Mouse (Mus musculus): ENCODE results near the gene Iqcn. TPM values are rescaled to one million over a fixed set of nuclear protein-coding genes. Genes with fewer than 3 reads are reported as not detected.

Gene Iqcn
- not detected in 2 replicates for polyA plus RNA-seq (2015; fragmentation: Nextera tagmentation; extraction: Ambion mirVana)

DNA sequence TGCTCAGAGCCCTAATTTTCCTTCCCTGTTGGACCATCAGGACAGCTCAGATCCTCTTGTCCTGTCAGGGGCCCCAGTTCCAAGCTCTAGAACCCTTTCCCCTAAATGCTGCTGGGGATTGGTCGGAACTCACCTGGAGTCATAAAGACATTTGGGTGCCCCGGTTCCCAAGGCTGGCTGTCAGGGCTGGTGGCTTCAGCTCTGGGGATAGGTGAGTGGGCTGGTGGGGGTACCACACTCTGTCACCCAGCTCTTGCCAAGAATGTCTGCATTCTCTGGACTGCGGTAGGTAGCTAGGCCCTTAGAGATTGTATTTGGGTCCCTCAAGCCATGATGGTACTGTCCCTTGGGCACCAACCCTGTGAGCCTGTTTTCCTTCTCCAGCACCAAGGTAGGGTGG lies at the start of gene Iqcn:
Gene Iqcn, plus strand, starts transcription at position 171 of the 400 bp plus-strand sequence.
- 91% methylated on average over 3 of the region's 3 CpGs for WGBS
- H3K27ac ChIP-seq = 0 out of 2 replicates have a peak within 1 kb of the TSS, but pooled peaks have one; percentile 3
- no peak within 1 kb of the TSS for H3K9ac ChIP-seq
- H3K9me3 ChIP-seq = no peaks in the 10 kb centered on the region
- H3K36me3 ChIP-seq = 0 out of 2 replicates have a peak, but pooled peaks cover 7% of the 10 kb centered on the region
- ATAC-seq = no peak
- no peak within 1 kb of the TSS for H3K4me3 ChIP-seq (replicated peaks)
- peak within 1 kb of the TSS; percentile 2 for H3K4me2 ChIP-seq (replicated peaks)
- H3K27me3 ChIP-seq (replicated peaks) = no peaks in the 10 kb centered on the region
- H3K4me1 ChIP-seq (replicated peaks) = peaks cover 15% of the 10 kb centered on the region

DNA sequence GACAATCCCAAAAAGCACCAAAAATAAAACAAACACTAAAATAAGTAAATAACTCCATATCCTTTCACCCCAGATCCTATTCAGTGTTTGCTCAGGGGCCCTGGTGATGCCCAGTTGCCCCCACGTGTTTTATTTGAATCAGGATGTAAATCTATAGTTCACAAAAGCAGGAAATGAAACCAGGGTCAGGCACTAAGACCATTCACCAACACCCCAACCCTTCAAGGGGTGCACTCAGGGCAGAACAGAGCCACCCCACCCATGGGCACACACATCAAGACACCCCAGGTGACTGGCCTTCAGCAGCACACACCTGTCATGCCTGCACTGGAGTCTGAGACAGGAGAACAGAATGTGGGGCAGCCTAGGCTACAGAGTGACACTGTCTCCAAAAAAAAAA lies 49.1 kb upstream of the Iqcn start:
- ATAC-seq = no peak
- Histone ChIP-seq H3K4me3 (replicated peaks) (no peak overlapping the region), H3K4me1 (replicated peaks) (peaks cover 31% of the 10 kb centered on the region), H3K9me3 (no peaks in the 10 kb centered on the region), H3K4me2 (replicated peaks) (no peak overlapping the region), H3K27ac (no peak overlapping the region), H3K9ac (no peak overlapping the region), H3K27me3 (replicated peaks) (no peaks in the 10 kb centered on the region), H3K36me3 (peaks cover 14% of the 10 kb centered on the region; the same call in 1 of the 2 replicates)
- WGBS = 57% methylated on average over 1 of the region's 1 CpGs

DNA sequence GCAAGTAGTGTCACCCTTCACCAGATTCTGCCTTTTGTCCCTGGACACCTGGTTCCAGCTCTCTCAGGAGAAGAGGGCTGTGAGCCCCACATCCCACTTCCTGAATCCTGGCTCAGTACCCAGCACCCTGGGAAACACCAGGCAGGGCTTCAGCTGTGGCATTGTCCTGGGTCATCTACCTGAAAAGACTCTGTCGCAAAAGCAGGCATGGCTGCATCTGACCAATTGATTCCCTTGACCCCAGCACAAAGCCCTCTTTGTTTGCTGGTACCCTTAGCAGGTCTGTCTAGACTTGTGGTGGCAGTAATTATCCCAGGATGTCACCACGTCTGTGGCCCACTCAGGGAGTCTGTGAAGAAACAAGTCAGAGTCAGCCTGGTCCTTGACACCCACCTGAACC lies 47.8 kb upstream of the Iqcn start:
- Histone ChIP-seq H3K4me3 (replicated peaks) (no peak overlapping the region), H3K36me3 (peaks cover 7% of the 10 kb centered on the region; the same call in 1 of the 2 replicates), H3K4me1 (replicated peaks) (peaks cover 24% of the 10 kb centered on the region), H3K27ac (no peak overlapping the region), H3K9ac (no peak overlapping the region), H3K4me2 (replicated peaks) (no peak overlapping the region), H3K27me3 (replicated peaks) (no peaks in the 10 kb centered on the region), H3K9me3 (no peaks in the 10 kb centered on the region)
- WGBS = 59% methylated on average over 2 of the region's 2 CpGs
- ATAC-seq = no peak

DNA sequence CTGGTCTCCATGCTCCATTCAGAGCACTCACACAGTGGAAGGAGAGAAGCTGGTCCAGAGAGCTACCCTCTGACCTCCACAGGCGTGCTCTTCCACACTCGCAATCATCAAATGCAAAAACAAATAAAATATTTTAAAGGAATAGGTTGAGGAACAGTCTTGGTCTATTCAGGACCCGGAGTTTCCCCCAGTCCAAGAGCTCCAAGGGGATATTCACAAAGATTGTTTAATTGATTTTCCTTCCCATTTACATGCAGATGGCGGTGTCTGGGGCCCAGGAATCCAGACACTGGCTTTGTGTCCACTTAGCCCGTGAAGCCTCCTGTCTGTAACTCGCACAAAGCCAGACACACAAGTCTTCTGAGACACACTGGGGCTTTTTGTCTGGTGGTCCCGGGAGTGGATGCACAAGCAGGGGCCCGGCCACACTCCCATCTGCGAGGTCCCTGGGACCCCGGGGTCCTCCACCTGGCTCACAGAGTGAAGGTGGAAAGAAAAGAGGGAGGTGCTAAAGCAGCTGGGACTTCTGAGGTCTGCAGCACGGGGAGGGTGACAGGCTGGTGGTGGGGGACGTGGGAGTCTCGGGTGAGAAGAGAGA lies 47.0 kb upstream of the Iqcn start:
- Histone ChIP-seq H3K27ac (no peak overlapping the region), H3K27me3 (replicated peaks) (no peaks in the 10 kb centered on the region), H3K36me3 (peaks cover 5% of the 10 kb centered on the region; the same call in 1 of the 2 replicates), H3K4me2 (replicated peaks) (no peak overlapping the region), H3K9me3 (no peaks in the 10 kb centered on the region), H3K4me3 (replicated peaks) (no peak overlapping the region), H3K4me1 (replicated peaks) (peaks cover 22% of the 10 kb centered on the region), H3K9ac (no peak overlapping the region)
- WGBS = 78% methylated on average over 13 of the region's 13 CpGs
- ATAC-seq = no peak

DNA sequence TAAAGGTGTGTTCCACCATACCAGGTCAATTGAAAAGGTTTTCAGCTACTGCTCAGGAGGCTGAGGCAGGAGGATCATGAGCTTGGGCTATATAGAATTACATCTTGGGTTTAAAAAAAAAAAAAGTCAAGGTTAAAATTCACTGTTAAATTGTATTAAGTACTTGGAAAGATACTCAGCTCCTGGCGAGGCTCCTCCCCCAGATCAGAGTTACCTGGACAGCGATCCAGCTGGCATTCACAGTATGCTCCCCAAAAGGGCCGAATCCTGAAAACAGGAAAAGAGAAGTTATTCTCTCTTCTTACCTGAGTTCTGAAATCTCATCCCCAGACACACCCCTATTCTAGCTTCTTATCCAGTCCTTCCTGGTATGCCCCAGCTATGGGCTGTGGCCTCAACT lies 46.0 kb upstream of the Iqcn start:
- no peak overlapping the region for H3K4me2 ChIP-seq (replicated peaks)
- no peaks in the 10 kb centered on the region for H3K9me3 ChIP-seq
- no peaks in the 10 kb centered on the region for H3K27me3 ChIP-seq (replicated peaks)
- peaks cover 22% of the 10 kb centered on the region for H3K4me1 ChIP-seq (replicated peaks)
- no peak overlapping the region for H3K27ac ChIP-seq
- H3K4me3 ChIP-seq (replicated peaks) = no peak overlapping the region
- no peak for ATAC-seq
- peaks cover 5% of the 10 kb centered on the region; the same call in 1 of the 2 replicates for H3K36me3 ChIP-seq
- 88% methylated on average over 3 of the region's 3 CpGs for WGBS
- H3K9ac ChIP-seq = no peak overlapping the region

DNA sequence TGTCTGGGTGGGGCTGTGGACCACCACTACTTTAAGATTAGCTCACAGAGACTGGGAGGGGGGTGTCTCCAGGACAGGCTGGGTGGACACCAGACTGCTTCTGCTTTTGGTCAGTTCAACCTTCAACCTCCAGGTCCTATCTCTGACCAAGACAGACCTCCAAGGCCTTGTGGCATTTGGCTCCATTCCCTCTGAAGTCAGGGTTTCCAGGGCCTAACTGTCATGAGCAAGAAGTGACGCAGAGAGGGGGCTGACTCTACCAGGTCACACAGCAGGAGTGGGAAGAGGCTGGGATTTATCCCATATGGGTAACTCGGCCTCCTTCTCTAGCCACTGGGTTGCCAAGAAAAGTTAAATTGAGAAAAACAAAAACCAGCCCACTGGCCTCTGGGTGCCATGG lies 45.5 kb upstream of the Iqcn start:
- no peak for ATAC-seq
- Histone ChIP-seq H3K9me3 (no peaks in the 10 kb centered on the region), H3K4me3 (replicated peaks) (no peak overlapping the region), H3K4me1 (replicated peaks) (peaks cover 22% of the 10 kb centered on the region), H3K27ac (no peak overlapping the region), H3K27me3 (replicated peaks) (no peaks in the 10 kb centered on the region), H3K36me3 (peaks cover 3% of the 10 kb centered on the region; the same call in 1 of the 2 replicates), H3K9ac (no peak overlapping the region), H3K4me2 (replicated peaks) (peak overlapping the region; percentile 94)
- 81% methylated on average over 2 of the region's 2 CpGs for WGBS

DNA sequence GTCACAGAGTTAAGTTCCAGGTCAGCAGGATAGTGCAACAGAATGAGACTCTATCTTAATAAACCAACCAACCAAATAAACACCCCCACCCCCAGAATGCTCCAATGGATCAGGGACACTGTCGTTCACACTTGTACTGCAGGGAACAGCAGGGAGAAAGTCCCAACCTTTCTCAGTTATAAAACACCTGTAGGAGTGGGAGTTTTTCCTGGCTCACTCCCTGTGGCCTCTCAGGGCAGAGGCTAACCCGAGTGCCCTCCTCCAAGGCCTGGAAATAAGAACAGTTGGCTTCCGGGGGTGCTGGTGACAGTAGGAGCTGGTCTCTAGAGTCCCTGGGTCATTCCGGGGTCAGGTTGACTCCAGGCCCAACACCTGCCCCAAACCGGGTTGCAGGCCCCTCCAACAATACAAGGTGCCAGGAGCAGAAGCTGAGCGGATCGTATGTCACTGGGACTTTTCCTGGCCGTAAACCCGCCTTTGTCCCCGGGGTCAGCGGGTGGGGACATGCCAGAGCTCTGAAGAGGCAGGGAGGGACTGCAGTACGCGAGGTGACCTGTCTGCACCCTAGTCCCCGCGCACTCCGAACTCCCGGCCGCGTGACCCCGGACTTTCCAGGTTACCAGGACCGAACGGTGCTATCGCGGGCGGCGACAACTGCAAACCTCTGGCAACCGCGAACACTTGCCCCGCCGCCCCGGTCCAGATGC lies 44.2 kb upstream of the Iqcn start:
- peaks cover 23% of the 10 kb centered on the region for H3K4me1 ChIP-seq (replicated peaks)
- peak overlapping the region; percentile 94 for H3K4me2 ChIP-seq (replicated peaks)
- no peaks in the 10 kb centered on the region for H3K27me3 ChIP-seq (replicated peaks)
- H3K9ac ChIP-seq = peak overlapping the region; percentile 73
- no peaks in the 10 kb centered on the region for H3K9me3 ChIP-seq
- WGBS = under 1% methylated on average over 31 of the region's 31 CpGs
- peak overlapping the region; percentile 68 for H3K4me3 ChIP-seq (replicated peaks)
- ATAC-seq = peak; percentile 69
- H3K36me3 ChIP-seq = peaks cover 3% of the 10 kb centered on the region; the same call in 1 of the 2 replicates
- peak overlapping the region; percentile 86 for H3K27ac ChIP-seq

DNA sequence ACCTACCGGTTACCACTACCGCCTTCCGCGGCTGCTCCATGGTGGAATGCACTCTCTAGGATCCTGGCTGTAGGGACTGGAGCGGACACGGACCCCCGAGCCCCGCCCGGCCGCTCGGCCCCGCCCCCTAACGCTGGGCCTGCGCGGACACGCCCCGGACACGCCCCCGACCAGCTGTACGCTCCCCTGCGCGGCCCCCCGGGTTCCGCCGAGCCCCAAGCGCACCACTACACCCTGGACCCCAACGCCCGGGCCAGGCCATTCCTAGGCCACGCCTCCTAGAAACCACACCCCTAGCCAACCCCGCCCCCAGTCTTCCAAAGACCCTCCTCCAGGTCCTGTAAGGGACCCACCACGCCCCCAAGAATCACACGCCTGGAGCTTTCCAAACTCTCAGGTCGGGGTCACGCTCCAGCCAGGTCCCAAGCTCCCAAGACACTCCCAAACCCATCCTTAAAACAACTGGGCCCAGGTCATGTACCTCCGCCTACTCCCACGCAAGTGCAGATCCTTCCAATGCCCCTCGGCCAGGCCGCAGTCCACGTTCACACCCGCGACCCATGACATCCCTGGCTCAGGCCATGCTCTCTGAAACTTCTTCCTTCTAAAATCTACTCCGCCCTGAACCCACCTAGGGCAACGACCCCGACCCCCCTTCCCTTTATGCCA lies 43.5 kb upstream of the Iqcn start:
- Histone ChIP-seq H3K9me3 (no peaks in the 10 kb centered on the region), H3K4me3 (replicated peaks) (peak overlapping the region; percentile 68), H3K27me3 (replicated peaks) (no peaks in the 10 kb centered on the region), H3K36me3 (peaks cover 3% of the 10 kb centered on the region; the same call in 1 of the 2 replicates), H3K4me1 (replicated peaks) (peaks cover 21% of the 10 kb centered on the region), H3K27ac (peak overlapping the region; percentile 86), H3K9ac (peak overlapping the region; percentile 73), H3K4me2 (replicated peaks) (peak overlapping the region; percentile 94)
- under 1% methylated on average over 44 of the region's 44 CpGs for WGBS
- ATAC-seq = peak; percentile 96

DNA sequence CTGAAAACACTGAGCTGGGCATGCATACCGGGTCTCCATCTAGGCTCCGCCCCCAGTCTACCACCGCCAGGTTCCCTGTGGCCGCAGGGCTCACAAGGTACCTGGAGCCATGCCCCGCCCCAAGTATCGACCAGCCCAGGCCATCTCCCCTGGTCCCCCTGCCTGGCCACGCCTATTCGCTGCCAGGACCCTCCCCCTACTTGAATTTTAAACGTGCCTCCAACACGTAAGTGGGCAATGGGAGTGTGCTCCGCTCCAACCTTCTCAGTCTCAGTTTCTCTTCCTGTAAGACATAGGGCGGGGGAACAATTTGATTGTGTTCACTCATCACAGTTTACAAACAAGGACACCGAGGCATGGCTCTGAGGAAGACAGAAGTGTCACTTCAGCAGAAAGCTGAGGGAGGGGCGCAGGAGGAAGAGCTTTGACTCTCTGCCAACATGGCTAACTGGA lies 43.0 kb upstream of the Iqcn start, which contains the start of gene Pgpep1:
Gene Pgpep1, minus strand, starts transcription at position 116 of the 453 bp plus-strand sequence.
- Histone ChIP-seq H3K9ac (peak within 1 kb of the TSS; percentile 73), H3K9me3 (no peaks in the 10 kb centered on the region), H3K4me3 (replicated peaks) (peak within 1 kb of the TSS; percentile 68), H3K27me3 (replicated peaks) (no peaks in the 10 kb centered on the region), H3K4me1 (replicated peaks) (peaks cover 21% of the 10 kb centered on the region), H3K27ac (peak within 1 kb of the TSS; percentile 86), H3K36me3 (peaks cover 3% of the 10 kb centered on the region; the same call in 1 of the 2 replicates), H3K4me2 (replicated peaks) (peak within 1 kb of the TSS; percentile 94)
- peak; percentile 74 for ATAC-seq
- WGBS = 1% methylated on average over 14 of the region's 14 CpGs

DNA sequence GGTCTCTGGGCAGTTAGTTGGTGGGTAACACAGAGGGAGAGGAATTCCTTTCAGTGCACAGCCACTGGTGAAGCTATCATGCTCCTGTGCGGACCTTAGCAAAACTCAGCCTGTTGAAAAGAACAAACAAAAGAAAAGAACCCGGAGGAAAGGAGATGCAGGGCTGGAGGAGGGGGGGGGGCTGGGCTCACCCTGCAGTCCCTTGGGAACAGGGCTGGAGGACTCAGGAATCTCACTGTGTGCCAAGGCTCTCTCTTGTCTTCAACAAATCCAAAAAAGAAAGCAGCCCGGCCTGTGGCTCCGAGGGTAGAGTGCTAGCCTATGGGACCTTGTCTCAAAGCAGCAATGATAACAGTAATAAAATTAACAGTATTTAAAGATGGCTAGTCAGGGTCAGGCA lies 39.6 kb upstream of the Iqcn start:
- Histone ChIP-seq H3K27me3 (replicated peaks) (no peaks in the 10 kb centered on the region), H3K9me3 (no peaks in the 10 kb centered on the region), H3K4me2 (replicated peaks) (no peak overlapping the region), H3K9ac (no peak overlapping the region; the same call in 1 of the 2 replicates), H3K36me3 (no peaks in the 10 kb centered on the region), H3K4me3 (replicated peaks) (no peak overlapping the region), H3K27ac (no peak overlapping the region), H3K4me1 (replicated peaks) (peaks cover 11% of the 10 kb centered on the region)
- WGBS = 42% methylated on average over 4 of the region's 4 CpGs
- ATAC-seq = no peak

DNA sequence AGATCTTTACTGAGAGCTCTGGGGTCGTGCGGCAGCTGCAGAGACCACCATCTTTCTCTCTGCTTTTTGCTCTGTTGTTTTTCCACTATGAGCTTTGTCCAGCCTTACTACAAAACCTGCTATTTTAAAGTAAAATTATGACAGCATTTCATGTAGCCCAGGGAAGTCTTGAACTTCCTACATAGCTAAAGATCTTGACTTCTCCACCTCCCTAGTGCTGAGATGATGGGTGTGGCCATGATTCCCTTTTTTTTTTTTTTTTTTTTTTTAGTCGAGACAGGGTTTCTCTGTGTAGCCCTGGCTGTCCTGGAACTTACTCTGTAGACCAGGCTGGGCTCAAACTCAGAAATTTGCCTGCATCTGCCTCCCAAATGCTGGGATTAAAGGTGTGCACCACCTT lies 38.6 kb upstream of the Iqcn start:
- Histone ChIP-seq H3K27me3 (replicated peaks) (no peaks in the 10 kb centered on the region), H3K4me2 (replicated peaks) (no peak overlapping the region), H3K4me3 (replicated peaks) (no peak overlapping the region), H3K9ac (no peak overlapping the region), H3K4me1 (replicated peaks) (peaks cover 11% of the 10 kb centered on the region), H3K9me3 (no peaks in the 10 kb centered on the region), H3K36me3 (no peaks in the 10 kb centered on the region), H3K27ac (no peak overlapping the region)
- WGBS = 81% methylated on average over 3 of the region's 3 CpGs
- ATAC-seq = no peak

DNA sequence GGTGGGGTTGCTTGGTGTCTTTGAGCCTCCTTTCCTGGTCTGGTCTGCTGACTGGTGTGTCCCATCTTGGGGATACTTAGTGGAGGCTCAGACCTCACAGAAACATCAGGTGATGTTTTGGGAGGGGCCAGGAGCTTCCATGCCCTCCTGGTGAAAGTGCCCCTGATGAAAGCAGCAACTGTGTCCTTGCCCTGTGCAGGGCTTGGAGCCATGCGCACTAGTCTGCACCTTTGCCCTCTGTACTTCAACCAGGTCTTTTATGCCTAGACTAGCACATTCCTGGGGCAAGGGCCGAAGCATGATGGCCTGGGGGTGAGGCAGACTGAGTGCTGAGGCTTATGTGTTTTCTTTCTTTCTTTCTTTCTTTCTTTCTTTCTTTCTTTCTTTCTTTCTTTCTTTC lies 37.7 kb upstream of the Iqcn start:
- WGBS = 55% methylated on average over 2 of the region's 2 CpGs
- no peaks in the 10 kb centered on the region for H3K27me3 ChIP-seq (replicated peaks)
- peaks cover 4% of the 10 kb centered on the region; the same call in 1 of the 2 replicates for H3K4me1 ChIP-seq (replicated peaks)
- H3K27ac ChIP-seq = no peak overlapping the region
- no peak overlapping the region for H3K9ac ChIP-seq
- ATAC-seq = peak; percentile 82
- H3K36me3 ChIP-seq = no peaks in the 10 kb centered on the region
- no peak overlapping the region for H3K4me2 ChIP-seq (replicated peaks)
- no peak overlapping the region for H3K4me3 ChIP-seq (replicated peaks)
- H3K9me3 ChIP-seq = no peaks in the 10 kb centered on the region
